Mouse (Mus musculus): Measurements from ENCODE around the gene Ilf3. TPM values are rescaled to one million over a fixed set of nuclear protein-coding genes. Genes with fewer than 3 reads are reported as not detected.

The Ilf3 gene
- total RNA-seq, 2 experiments from 2014 or later: 22.9 to 42.0 TPM

- ATAC-seq (ENCODE audit: poor library complexity, severe bottlenecking): no peak
These were observed 30.0 kb upstream of the Ilf3 start for GRCm38 (mm10) chr9:21337652-21338051.

GRCm38 (mm10) chr9:21340411-21340810, 27.3 kb upstream of the Ilf3 start:
- no peak for ATAC-seq (ENCODE audit: poor library complexity, severe bottlenecking)

GRCm38 (mm10) chr9:21346627-21347365, 20.9 kb upstream of the Ilf3 start:
- ATAC-seq (ENCODE audit: poor library complexity, severe bottlenecking): no peak

- ATAC-seq (ENCODE audit: poor library complexity, severe bottlenecking): peak; percentile 98
These were observed 19.5 kb upstream of the Ilf3 start for GRCm38 (mm10) chr9:21348152-21348551.

- no peak for ATAC-seq (ENCODE audit: poor library complexity, severe bottlenecking)
These were observed 16.5 kb upstream of the Ilf3 start for GRCm38 (mm10) chr9:21351178-21351577.

GRCm38 (mm10) chr9:21351702-21352377, 15.8 kb upstream of the Ilf3 start:
- no peak for ATAC-seq (ENCODE audit: poor library complexity, severe bottlenecking)

- no peak for ATAC-seq (ENCODE audit: poor library complexity, severe bottlenecking)
These were observed 15.0 kb upstream of the Ilf3 start for GRCm38 (mm10) chr9:21352463-21353372.

GRCm38 (mm10) chr9:21353373-21353686, 14.3 kb upstream of the Ilf3 start:
- ATAC-seq (ENCODE audit: poor library complexity, severe bottlenecking): no peak

- no peak for ATAC-seq (ENCODE audit: poor library complexity, severe bottlenecking)
These were observed 12.9 kb upstream of the Ilf3 start for GRCm38 (mm10) chr9:21354796-21355195.

- ATAC-seq (ENCODE audit: poor library complexity, severe bottlenecking): peak; percentile 96
These were observed 10.5 kb upstream of the Ilf3 start for GRCm38 (mm10) chr9:21356981-21357718.

GRCm38 (mm10) chr9:21366541-21367220, 990 bp upstream of the Ilf3 start:
- ATAC-seq (ENCODE audit: poor library complexity, severe bottlenecking): peak; percentile 22; the same call in 1 of the 2 replicates

- peak; percentile 47 for ATAC-seq (ENCODE audit: poor library complexity, severe bottlenecking)
These were observed 487 bp downstream of the Ilf3 start for GRCm38 (mm10) chr9:21368131-21368584.

GRCm38 (mm10) chr9:21369080-21369479, 1.4 kb downstream of the Ilf3 start:
- no peak for ATAC-seq (ENCODE audit: poor library complexity, severe bottlenecking)

- no peak for ATAC-seq (ENCODE audit: poor library complexity, severe bottlenecking)
These were observed 3.2 kb downstream of the Ilf3 start for GRCm38 (mm10) chr9:21370876-21371275.

GRCm38 (mm10) chr9:21372508-21372907, 4.8 kb downstream of the Ilf3 start:
- no peak for ATAC-seq (ENCODE audit: poor library complexity, severe bottlenecking)

GRCm38 (mm10) chr9:21379195-21379594, 11.5 kb downstream of the Ilf3 start:
- ATAC-seq (ENCODE audit: poor library complexity, severe bottlenecking): no peak

GRCm38 (mm10) chr9:21380868-21381267, 13.2 kb downstream of the Ilf3 start:
- ATAC-seq (ENCODE audit: poor library complexity, severe bottlenecking): no peak

- ATAC-seq (ENCODE audit: poor library complexity, severe bottlenecking): no peak
These were observed 16.3 kb downstream of the Ilf3 start for GRCm38 (mm10) chr9:21383966-21384365.

- ATAC-seq (ENCODE audit: poor library complexity, severe bottlenecking): no peak
These were observed 25.0 kb downstream of the Ilf3 start for GRCm38 (mm10) chr9:21392646-21393175.

- ATAC-seq (ENCODE audit: poor library complexity, severe bottlenecking): no peak
These were observed 28.0 kb downstream of the Ilf3 start for GRCm38 (mm10) chr9:21395692-21396091.
